Mouse (Mus musculus) ES-E14 (cell line): ENCODE measurements around the gene Il11ra1.

Experiments
- CHD2 ChIP-seq: IDR thresholded peaks from 2 replicates; pipeline ENCODE4 v1.6.1; 2014; ENCODE audit warnings: mild to moderate bottlenecking, low read depth, low read length, inconsistent platforms
- HCFC1 ChIP-seq: IDR thresholded peaks from 2 replicates; pipeline ENCODE4 v1.6.1; 2012; ENCODE audit warnings: low read length, inconsistent platforms, borderline replicate concordance; ENCODE audit not compliant: insufficient read depth
- ZC3H11A ChIP-seq: IDR thresholded peaks from 2 replicates; pipeline ENCODE4 v1.6.1; 2012; ENCODE audit warnings: low read depth, mild to moderate bottlenecking, inconsistent platforms, low read length, borderline replicate concordance
- ZNF384 ChIP-seq: IDR thresholded peaks from 2 replicates; pipeline ENCODE4 v1.6.1; 2012; ENCODE audit warnings: low read depth, low read length, inconsistent platforms

GRCm38 (mm10) chr4:41756440-41756839 lies 56.7 kb downstream of the Il11ra1 start:
- TF ChIP-seq CHD2 (no peak), ZC3H11A (no peak), ZNF384 (no peak), HCFC1 (no peak)
